ENCODE assay signal across 21 mouse cellular contexts in the genomic region with DNA sequence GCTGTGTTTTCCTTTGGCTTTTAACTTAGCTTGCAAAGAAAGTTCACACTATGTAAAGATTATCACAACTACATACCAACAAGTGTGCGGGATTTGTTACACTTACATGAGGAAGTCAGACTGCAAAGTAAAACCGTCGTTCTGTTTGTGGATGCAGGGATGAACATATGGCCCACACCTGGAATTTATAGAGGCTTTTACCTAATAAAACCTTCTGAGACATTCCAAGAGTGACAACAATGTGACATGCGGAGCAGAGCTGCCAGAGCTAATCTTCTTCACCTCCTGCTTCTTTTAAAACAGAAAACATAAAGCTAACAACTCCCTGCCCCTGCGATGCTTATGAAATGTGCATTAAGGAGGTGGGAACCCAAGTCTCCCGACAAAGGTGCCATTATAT.
A peak's percentile ranks its signal among the peaks of the same experiment; 100 is the strongest.
DNase-seq lines count a peak whose midpoint lies in the region; ATAC-seq and TF ChIP-seq lines count a peak whose summit lies in the region.
"Had no signal": no experiment of that assay in that cellular context is flagged by ENCODE, and none has a peak within 500 bp of the region (broad histone marks: within the 10 kb centered on the region; RNA-seq: fewer than 3 reads in every experiment).

No protein-coding gene starts in this region.

- no peaks in the 10 kb centered on the region for H3K4me1 ChIP-seq in embryonic facial prominence, embryonic 11.5 days (ENCODE audit: control insufficient read depth, insufficient read depth, low read length)
- H3K4me1 ChIP-seq in embryonic facial prominence, embryonic 15.5 days: no peaks in the 10 kb centered on the region
- H3K4me1 ChIP-seq in limb, embryonic 14.5 days (ENCODE audit: control insufficient read depth, insufficient read depth, low read length): peaks cover 4% of the 10 kb centered on the region; the same call in 1 of the 2 replicates
- H3K4me1 ChIP-seq: heart, embryonic 10.5 days; hindbrain, embryonic 13.5 days had no signal

- no peak for ATAC-seq in embryonic facial prominence, embryonic 11.5 days (replicated peaks; ENCODE audit: insufficient number of reproducible peaks, low FRiP score, low TSS enrichment, low read depth)
- ATAC-seq in embryonic facial prominence, embryonic 15.5 days (ENCODE audit: insufficient number of reproducible peaks, low FRiP score, low TSS enrichment, low read depth): no peak
- ATAC-seq in limb, embryonic 14.5 days (ENCODE audit: low FRiP score, low read depth): no peak
- ATAC-seq: CD4-positive, CD25-positive, alpha-beta regulatory T cell, adult 4 months; hindbrain, postnatal 0 days had no signal

- no peak overlapping the region for H3K4me3 ChIP-seq in embryonic facial prominence, embryonic 11.5 days (ENCODE audit: low read depth, low read length)
- H3K4me3 ChIP-seq in embryonic facial prominence, embryonic 15.5 days (replicated peaks): no peak overlapping the region
- no peak overlapping the region for H3K4me3 ChIP-seq in limb, embryonic 14.5 days (replicated peaks; ENCODE audit: low read length)
- H3K4me3 ChIP-seq: forebrain, embryonic 12.5 days; heart, embryonic 10.5 days; hindbrain, embryonic 13.5 days had no signal

- no peaks in the 10 kb centered on the region for H3K9me3 ChIP-seq in embryonic facial prominence, embryonic 11.5 days (replicated peaks; ENCODE audit: control insufficient read depth, low read length)
- no peaks in the 10 kb centered on the region for H3K9me3 ChIP-seq in embryonic facial prominence, embryonic 15.5 days (replicated peaks)
- H3K9me3 ChIP-seq in limb, embryonic 14.5 days (ENCODE audit: control insufficient read depth, low read length): no peaks in the 10 kb centered on the region
- H3K9me3 ChIP-seq: forebrain, embryonic 12.5 days; G1E; heart, embryonic 10.5 days; hindbrain, embryonic 13.5 days had no signal

- DNase-seq in embryo, embryonic 11 days: peak; percentile 41
- peak; percentile 67 for DNase-seq in embryonic facial prominence, embryonic 11.5 days (ENCODE audit: low spot score)
- peak; percentile 9 for DNase-seq in limb, embryonic 14.5 days (ENCODE audit: low spot score)
- DNase-seq in Muller cell, postnatal 12 days (ENCODE audit: inconsistent ontology term): no peak
- DNase-seq in frontal cortex, postnatal 36 days (ENCODE audit: low spot score in 2 of 2): no peak
- DNase-seq in thymus, postnatal 25 days: no peak
- DNase-seq in retina, embryonic 14.5 days (ENCODE audit: low spot score): no peak
- DNase-seq: adrenal gland, postnatal 25 days; cerebellum, adult 2 months; cerebellum, postnatal 10 days; gastrocnemius, postnatal 10 days; heart, adult 18-20 months; heart, postnatal 14 days; kidney, adult 18-20 months had no signal

- H3K9ac ChIP-seq in embryonic facial prominence, embryonic 11.5 days (replicated peaks; ENCODE audit: low read length): no peak overlapping the region
- H3K9ac ChIP-seq in embryonic facial prominence, embryonic 15.5 days: no peak overlapping the region
- H3K9ac ChIP-seq in limb, embryonic 14.5 days (ENCODE audit: low read depth, low read length, severe bottlenecking): no peak overlapping the region
- H3K9ac ChIP-seq: forebrain, embryonic 12.5 days; hindbrain, embryonic 13.5 days had no signal

- 20% methylated on average over 6 of the region's 6 CpGs for WGBS in embryonic facial prominence, embryonic 11.5 days
- WGBS in embryonic facial prominence, embryonic 15.5 days: 24% methylated on average over 6 of the region's 6 CpGs
- WGBS in limb, embryonic 14.5 days: 10% methylated on average over 6 of the region's 6 CpGs

- H3K36me3 ChIP-seq in embryonic facial prominence, embryonic 11.5 days (replicated peaks; ENCODE audit: control insufficient read depth, insufficient read depth, low read depth, low read length): no peaks in the 10 kb centered on the region
- H3K36me3 ChIP-seq in embryonic facial prominence, embryonic 15.5 days: no peaks in the 10 kb centered on the region
- no peaks in the 10 kb centered on the region for H3K36me3 ChIP-seq in limb, embryonic 14.5 days (ENCODE audit: control insufficient read depth, insufficient read depth, low read length)
- H3K36me3 ChIP-seq: forebrain, embryonic 12.5 days; G1E; heart, embryonic 10.5 days; hindbrain, embryonic 13.5 days had no signal

- no peak overlapping the region for H3K4me2 ChIP-seq in embryonic facial prominence, embryonic 11.5 days (ENCODE audit: low read depth, low read length)
- H3K4me2 ChIP-seq in embryonic facial prominence, embryonic 15.5 days (replicated peaks): peak overlapping the region; percentile 2; the same call in 1 of the 2 replicates
- H3K4me2 ChIP-seq in limb, embryonic 14.5 days (replicated peaks; ENCODE audit: low read depth, low read length, severe bottlenecking): peak overlapping the region; percentile 13; the same call in 1 of the 2 replicates
- H3K4me2 ChIP-seq: forebrain, embryonic 12.5 days; hindbrain, embryonic 13.5 days had no signal

- H3K27ac ChIP-seq in embryonic facial prominence, embryonic 11.5 days (replicated peaks; ENCODE audit: low read depth, low read length): no peak overlapping the region
- H3K27ac ChIP-seq in embryonic facial prominence, embryonic 15.5 days (replicated peaks): no peak overlapping the region
- H3K27ac ChIP-seq in limb, embryonic 14.5 days (replicated peaks; ENCODE audit: low read depth, low read length): no peak overlapping the region
- H3K27ac ChIP-seq: forebrain, embryonic 12.5 days; heart, embryonic 10.5 days; hindbrain, embryonic 13.5 days; hindbrain, postnatal 0 days had no signal

- H3K27me3 ChIP-seq in embryonic facial prominence, embryonic 11.5 days (ENCODE audit: control insufficient read depth, insufficient read depth, low read length): no peaks in the 10 kb centered on the region
- H3K27me3 ChIP-seq in embryonic facial prominence, embryonic 15.5 days: no peaks in the 10 kb centered on the region
- no peaks in the 10 kb centered on the region for H3K27me3 ChIP-seq in limb, embryonic 14.5 days (ENCODE audit: control insufficient read depth, insufficient read depth, low read length)
- H3K27me3 ChIP-seq: forebrain, embryonic 12.5 days; hindbrain, embryonic 13.5 days had no signal

- no peak for TF ChIP-seq POLR2A in limb, embryonic 14.5 days (IDR thresholded peaks at IDR 0.05; ENCODE audit: borderline replicate concordance, extremely low read depth, insufficient read depth, insufficient read length)

Comparison
In these comparisons a context has a peak if more than half of its experiments do, and no peak if none do; other contexts are left out.
1. DNase-seq: peak in embryo, embryonic 11 days (single experiment), embryonic facial prominence, embryonic 11.5 days (single experiment) and limb, embryonic 14.5 days (single experiment); none in Muller cell, postnatal 12 days (single experiment), frontal cortex, postnatal 36 days (0 of 2), thymus, postnatal 25 days (single experiment) and retina, embryonic 14.5 days (single experiment).